Mouse (Mus musculus): ENCODE data around the gene Stxbp2. TPM values are rescaled to one million over a fixed set of nuclear protein-coding genes. Genes with fewer than 3 reads are reported as not detected.

Gene Stxbp2
- polyA plus RNA-seq, 1 experiment from 2014 or later, result 29.8 TPM

Other genes starting within 250 kb of the Stxbp2 start
- 8.0 and 9.5 TPM in 2 replicates for gene Arhgef18, start 237.9 kb upstream of the Stxbp2 start, polyA plus RNA-seq (2016; fragmentation: Nextera tagmentation; extraction: Ambion mirVana)
- gene Pex11g, start 163.3 kb upstream of the Stxbp2 start, polyA plus RNA-seq (2016; fragmentation: Nextera tagmentation; extraction: Ambion mirVana), result 6.3 and 7.6 TPM in 2 replicates
- gene Tex45, start 160.1 kb upstream of the Stxbp2 start, polyA plus RNA-seq (2016; fragmentation: Nextera tagmentation; extraction: Ambion mirVana), result not detected in 2 replicates
- 71.3 and 80.8 TPM in 2 replicates for gene Zfp358, start 137.8 kb upstream of the Stxbp2 start, polyA plus RNA-seq (2016; fragmentation: Nextera tagmentation; extraction: Ambion mirVana)
- 59.4 and 71.5 TPM in 2 replicates for gene Mcoln1, start 130.5 kb upstream of the Stxbp2 start, polyA plus RNA-seq (2016; fragmentation: Nextera tagmentation; extraction: Ambion mirVana)
- 17.7 and 21.1 TPM in 2 replicates for gene Pnpla6, start 115.6 kb upstream of the Stxbp2 start, polyA plus RNA-seq (2016; fragmentation: Nextera tagmentation; extraction: Ambion mirVana)
- gene C330021F23Rik, start 63.0 kb upstream of the Stxbp2 start, polyA plus RNA-seq (2016; fragmentation: Nextera tagmentation; extraction: Ambion mirVana), result 3.5 and 4.0 TPM in 2 replicates
- 5.3 and 6.0 TPM in 2 replicates for gene Camsap3, start 43.7 kb upstream of the Stxbp2 start, polyA plus RNA-seq (2016; fragmentation: Nextera tagmentation; extraction: Ambion mirVana)
- gene Xab2, start 9.6 kb upstream of the Stxbp2 start, polyA plus RNA-seq (2016; fragmentation: Nextera tagmentation; extraction: Ambion mirVana), result 76.0 and 78.7 TPM in 2 replicates
- gene Pet100, start 9.4 kb upstream of the Stxbp2 start, polyA plus RNA-seq (2016; fragmentation: Nextera tagmentation; extraction: Ambion mirVana), result 92.1 and 92.9 TPM in 2 replicates
- 1.0 and 1.3 TPM in 2 replicates for gene Pcp2, start 5.4 kb upstream of the Stxbp2 start, polyA plus RNA-seq (2016; fragmentation: Nextera tagmentation; extraction: Ambion mirVana)
- gene Retn, start 24.8 kb downstream of the Stxbp2 start, polyA plus RNA-seq (2016; fragmentation: Nextera tagmentation; extraction: Ambion mirVana), result 0.15 and 0.16 TPM in 2 replicates
- not detected in 2 replicates for gene Mcemp1, start 34.8 kb downstream of the Stxbp2 start, polyA plus RNA-seq (2016; fragmentation: Nextera tagmentation; extraction: Ambion mirVana)
- 11.0 and 12.6 TPM in 2 replicates for gene Fcor, start 41.4 kb downstream of the Stxbp2 start, polyA plus RNA-seq (2016; fragmentation: Nextera tagmentation; extraction: Ambion mirVana)
- gene Trappc5, start 45.3 kb downstream of the Stxbp2 start, polyA plus RNA-seq (2016; fragmentation: Nextera tagmentation; extraction: Ambion mirVana), result 44.3 and 46.0 TPM in 2 replicates
- gene Fcer2a, start 63.2 kb downstream of the Stxbp2 start, polyA plus RNA-seq (2016; fragmentation: Nextera tagmentation; extraction: Ambion mirVana), result 0.21 and 0.40 TPM in 2 replicates
- not detected in 2 replicates for gene Clec4g, start 89.7 kb downstream of the Stxbp2 start, polyA plus RNA-seq (2016; fragmentation: Nextera tagmentation; extraction: Ambion mirVana)
- gene Cd209a, start 118.0 kb downstream of the Stxbp2 start, polyA plus RNA-seq (2016; fragmentation: Nextera tagmentation; extraction: Ambion mirVana), result not detected in 2 replicates
- not detected in 2 replicates for gene Cd209e, start 223.4 kb downstream of the Stxbp2 start, polyA plus RNA-seq (2016; fragmentation: Nextera tagmentation; extraction: Ambion mirVana)
- not detected in 2 replicates for gene Cd209d, start 247.6 kb downstream of the Stxbp2 start, polyA plus RNA-seq (2016; fragmentation: Nextera tagmentation; extraction: Ambion mirVana)